Mouse (Mus musculus) lung, postnatal 0 days (tissue): Measurements from ENCODE around the gene Cdc42bpa. TPM values are rescaled to one million over a fixed set of nuclear protein-coding genes. Genes with fewer than 3 reads are reported as not detected.
"Not testable (repeated sequence)": the region's sequence is repeated elsewhere in the genome, so short reads cannot be mapped to it uniquely, and the experiment has no call there.

Experiments used
- ATAC-seq: fragments of 200-750 bp; cut with Nextera tagmentation; 2 replicates; pipeline ENCODE4 v1.8.0; 2017; ENCODE audit warnings: moderate library complexity
- DNase-seq: peaks from one replicate; pipeline ENCODE4 v3.0.0-alpha.2; 2016; ENCODE audit warnings: low spot score
- H3K27ac ChIP-seq: fragments of 300-500 bp; sonication (generic); 2 replicates; pipeline ENCODE4 v1.5.1; 2014; ENCODE audit warnings: antibody characterized with exemption, mild to moderate bottlenecking, low read length, mixed read lengths
- H3K27me3 ChIP-seq: fragments of 300-500 bp; sonication (generic); replicated peaks from 2 replicates; pipeline ENCODE4 v1.6.1; 2014; ENCODE audit warnings: low read length, mixed read lengths; ENCODE audit not compliant: insufficient read depth
- H3K36me3 ChIP-seq: fragments of 300-500 bp; sonication (generic); 2 replicates; pipeline ENCODE4 v1.6.1; 2014; ENCODE audit warnings: low read length, mixed read lengths; ENCODE audit not compliant: insufficient read depth
- H3K4me1 ChIP-seq: fragments of 300-500 bp; sonication (generic); 2 replicates; pipeline ENCODE4 v1.6.1; 2014; ENCODE audit warnings: antibody characterized with exemption, low read depth, low read length, mixed read lengths; ENCODE audit not compliant: insufficient read depth
- H3K4me2 ChIP-seq: fragments of 300-500 bp; sonication (generic); replicated peaks from 2 replicates; pipeline ENCODE4 v1.6.1; 2014; ENCODE audit warnings: low read depth, mild to moderate bottlenecking, low read length, moderate library complexity, mixed read lengths
- H3K4me3 ChIP-seq: fragments of 300-500 bp; sonication (generic); 2 replicates; pipeline ENCODE4 v1.5.1; 2014; ENCODE audit warnings: low read depth, low read length
- H3K9ac ChIP-seq: fragments of 300-500 bp; sonication (generic); replicated peaks from 2 replicates; pipeline ENCODE4 v1.6.1; 2014; ENCODE audit warnings: low read depth, mild to moderate bottlenecking
- H3K9me3 ChIP-seq: fragments of 300-500 bp; sonication (generic); 2 replicates; pipeline ENCODE4 v1.6.1; 2016; ENCODE audit warnings: low read length, mixed read lengths
- CTCF ChIP-seq: IDR thresholded peaks from 2 replicates; pipeline ENCODE4 v1.5.1; 2016; ENCODE audit warnings: antibody characterized with exemption, mild to moderate bottlenecking
- EP300 ChIP-seq: IDR thresholded peaks from 2 replicates; pipeline ENCODE4 v1.6.1; 2016; ENCODE audit warnings: antibody characterized with exemption, mild to moderate bottlenecking, control low read depth
- WGBS: fragments of 180-500 bp; shearing (Covaris S2); extraction: QIAGEN DNeasy Blood & Tissue Kit; methylation state at CpG from one replicate; pipeline ENCODE4 v1.1.7; 2014; 5-methylcytosine and 5-hydroxymethylcytosine counted together
- polyA plus RNA-seq: library from polyadenylated mRNA; unstranded; fragments of >200 nt; fragmentation: Nextera tagmentation; extraction: Ambion mirVana; gene quantifications from 2 replicates; pipeline ENCODE4 v1.2.1, GENCODE M21; 2015

The Cdc42bpa gene
- polyA plus RNA-seq, 1 experiment from 2014 or later, result 17.9 TPM

DNA sequence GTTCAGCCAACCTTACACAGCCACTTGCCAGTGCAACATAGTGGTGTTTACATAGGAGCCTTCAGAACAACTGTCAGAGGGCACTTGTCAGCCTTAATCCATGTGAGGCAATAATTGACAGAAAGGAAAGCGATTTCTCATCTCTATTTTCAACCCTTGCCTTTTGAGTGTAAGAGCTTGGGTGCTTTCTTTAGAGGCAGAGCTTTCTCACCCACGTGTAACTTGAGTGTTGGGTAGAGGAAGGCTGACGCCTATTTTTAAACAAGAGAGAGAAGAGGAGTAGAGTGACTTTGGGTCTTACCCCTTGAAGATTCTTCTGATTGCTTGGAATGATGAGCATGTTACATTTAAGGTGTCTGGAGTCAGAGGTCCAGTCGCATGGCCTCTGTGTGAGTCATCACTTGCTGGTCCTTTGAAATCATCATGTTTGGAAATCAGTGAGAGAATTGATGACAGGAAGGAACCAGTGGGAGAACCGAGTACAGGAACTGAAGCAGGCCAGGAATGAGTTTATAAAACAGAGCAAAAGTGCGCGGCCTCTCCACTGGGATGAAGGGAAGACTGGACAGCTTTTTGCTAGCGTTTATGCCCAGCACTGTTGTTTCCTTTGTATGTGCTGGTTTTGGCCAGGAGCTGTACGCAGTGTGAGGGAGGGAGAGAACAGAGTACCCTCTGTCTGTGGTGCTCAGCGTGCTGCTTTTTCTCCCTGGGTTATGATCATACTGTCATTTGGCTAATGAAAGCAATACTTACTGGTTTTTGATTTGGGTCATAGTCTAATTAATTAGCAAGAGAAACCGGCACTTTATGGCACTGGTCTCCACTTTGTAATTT lies 61.4 kb downstream of the Cdc42bpa start:
- peak; percentile 58 for ATAC-seq
- Histone ChIP-seq H3K4me1 (no peaks in the 10 kb centered on the region), H3K27ac (no peak overlapping the region), H3K9me3 (no peaks in the 10 kb centered on the region), H3K4me2 (no peak overlapping the region), H3K9ac (no peak overlapping the region), H3K36me3 (no peaks in the 10 kb centered on the region), H3K27me3 (no peaks in the 10 kb centered on the region), H3K4me3 (no peak overlapping the region)
- WGBS, result 39% methylated on average over 11 of the region's 11 CpGs
- no peak for TF ChIP-seq CTCF
- TF ChIP-seq EP300, result peak; percentile 22; the same call in 1 of the 2 replicates
- DNase-seq, result peak; percentile 49

DNA sequence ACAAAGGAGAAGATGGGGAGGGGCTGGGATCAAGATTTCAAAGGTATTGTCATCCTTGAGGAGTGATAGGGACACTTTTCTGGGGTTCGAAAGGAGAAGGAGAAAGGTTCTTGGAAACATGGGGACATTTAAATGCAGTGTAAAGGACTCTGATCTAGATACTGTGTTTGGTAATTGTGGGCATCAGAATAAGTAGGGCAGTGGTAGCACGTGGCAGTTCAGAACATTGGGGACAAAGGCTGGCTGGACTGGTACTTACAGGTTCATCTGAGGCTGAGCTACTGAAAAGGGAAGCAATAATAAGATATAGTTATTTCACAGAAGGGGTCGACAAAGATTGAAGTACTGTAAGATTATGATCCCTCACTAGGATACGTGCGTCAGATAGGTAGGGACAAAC lies 63.2 kb downstream of the Cdc42bpa start:
- TF ChIP-seq CTCF (no peak), EP300 (no peak)
- Histone ChIP-seq H3K27ac (no peak overlapping the region), H3K4me3 (no peak overlapping the region), H3K4me2 (no peak overlapping the region), H3K4me1 (no peaks in the 10 kb centered on the region), H3K27me3 (no peaks in the 10 kb centered on the region), H3K36me3 (no peaks in the 10 kb centered on the region), H3K9ac (no peak overlapping the region), H3K9me3 (no peaks in the 10 kb centered on the region)
- WGBS, result 83% methylated on average over 5 of the region's 5 CpGs
- DNase-seq, result no peak
- ATAC-seq, result no peak

DNA sequence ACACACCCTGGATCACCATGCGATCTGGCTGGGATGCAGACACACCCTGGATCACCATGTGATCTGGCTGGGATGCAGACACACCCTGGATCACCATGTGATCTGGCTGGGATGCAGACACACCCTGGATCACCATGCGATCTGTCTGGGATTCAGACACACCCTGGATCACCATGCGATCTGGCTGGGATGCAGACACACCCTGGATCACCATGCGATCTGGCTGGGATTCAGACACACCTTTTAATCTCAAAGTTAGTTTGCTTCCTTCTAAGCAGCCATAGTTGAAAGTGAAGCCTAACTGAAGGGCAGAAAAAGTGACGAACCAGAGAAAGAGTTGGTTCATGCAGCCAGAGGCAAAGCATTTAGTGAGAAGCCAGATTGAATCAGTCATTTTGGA lies 69.6 kb downstream of the Cdc42bpa start:
- H3K27me3 ChIP-seq, H3K4me3 ChIP-seq, ATAC-seq, H3K4me1 ChIP-seq, H3K4me2 ChIP-seq, H3K9ac ChIP-seq, H3K9me3 ChIP-seq, DNase-seq, H3K27ac ChIP-seq, H3K36me3 ChIP-seq: not testable (repeated sequence)
- 89% methylated on average over 5 of the region's 5 CpGs for WGBS

DNA sequence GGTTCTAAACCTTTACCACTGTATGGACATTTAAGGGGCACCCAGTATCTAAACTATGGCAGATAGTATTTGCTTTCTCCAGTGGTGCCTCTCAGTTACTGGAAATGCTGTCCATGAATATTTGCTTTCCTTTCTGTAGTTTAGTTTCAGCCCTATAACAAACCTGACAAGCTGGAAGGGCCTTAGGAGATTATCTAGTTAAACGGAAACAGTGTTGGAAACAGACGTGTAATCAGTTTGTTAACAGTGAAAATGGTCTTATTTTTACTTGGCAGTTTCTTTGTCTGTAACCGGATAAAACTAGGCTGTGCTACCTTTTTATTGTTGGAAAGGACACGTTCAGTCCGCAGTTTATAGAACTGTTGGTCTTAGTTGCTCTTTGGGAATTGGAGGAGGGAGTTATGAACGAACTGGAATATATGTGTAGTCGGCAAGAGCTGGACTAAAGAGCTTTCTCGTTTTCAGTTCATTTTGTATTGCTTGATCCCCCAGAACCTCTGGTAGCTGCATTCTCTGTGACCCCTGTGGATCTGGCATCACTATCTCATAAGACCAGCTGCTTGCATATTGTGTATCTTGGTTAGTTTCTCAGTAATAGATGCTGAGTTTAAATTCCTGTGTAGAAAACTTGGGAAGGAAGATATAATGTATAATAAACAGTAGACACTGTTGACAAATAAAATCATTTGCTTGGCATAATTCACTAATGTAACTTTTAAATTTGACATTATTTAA lies 70.5 kb downstream of the Cdc42bpa start:
- Histone ChIP-seq H3K9me3 (no peaks in the 10 kb centered on the region), H3K4me3 (no peak overlapping the region), H3K4me2 (no peak overlapping the region), H3K36me3 (no peaks in the 10 kb centered on the region), H3K4me1 (no peaks in the 10 kb centered on the region), H3K27me3 (no peaks in the 10 kb centered on the region), H3K27ac (no peak overlapping the region), H3K9ac (no peak overlapping the region)
- 83% methylated on average over 8 of the region's 8 CpGs for WGBS
- TF ChIP-seq CTCF, result no peak
- no peak for DNase-seq
- no peak for ATAC-seq

DNA sequence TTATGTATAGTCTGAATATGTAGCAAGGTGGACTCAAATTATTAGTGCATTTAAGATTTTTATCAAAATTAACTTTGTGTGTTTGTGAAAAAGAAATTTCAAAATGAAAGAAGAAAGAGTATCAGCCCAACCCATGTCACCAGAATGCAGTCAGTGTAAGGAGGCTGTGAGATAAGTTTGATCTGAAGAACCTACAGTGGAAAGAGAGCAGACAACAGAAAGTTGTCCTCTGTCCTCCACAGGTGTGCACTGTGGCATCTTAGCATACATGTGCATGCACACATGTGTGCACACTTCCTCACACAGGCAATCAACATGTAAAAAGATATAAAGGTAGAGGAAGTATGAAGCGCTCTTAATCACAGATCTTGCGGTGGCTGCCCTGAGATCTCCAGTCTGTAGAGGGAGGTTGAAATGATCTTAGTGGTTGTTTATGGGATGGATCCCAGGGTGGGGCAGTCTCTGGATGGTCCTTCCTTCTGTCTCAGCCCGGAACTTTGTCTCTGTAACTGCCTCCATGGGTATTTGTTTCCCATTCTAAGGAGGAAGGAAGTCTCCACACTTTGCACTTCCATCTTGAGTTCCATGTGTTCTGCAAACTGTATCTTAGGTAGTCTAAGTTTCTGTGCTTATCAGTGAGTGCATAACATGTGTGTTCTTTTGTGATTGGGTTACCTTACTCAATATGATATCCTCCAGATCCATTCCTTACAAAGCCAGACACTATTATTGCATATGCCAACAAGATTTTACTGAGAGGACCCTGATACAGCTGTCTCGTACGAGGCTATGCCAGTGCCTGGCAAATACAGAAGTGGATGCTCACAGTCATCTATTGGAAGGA lies 71.7 kb downstream of the Cdc42bpa start:
- Histone ChIP-seq H3K9me3 (no peaks in the 10 kb centered on the region), H3K36me3 (no peaks in the 10 kb centered on the region), H3K27ac (no peak overlapping the region), H3K27me3 (no peaks in the 10 kb centered on the region), H3K9ac (no peak overlapping the region), H3K4me3 (no peak overlapping the region), H3K4me1 (no peaks in the 10 kb centered on the region), H3K4me2 (no peak overlapping the region)
- ATAC-seq (no peak), DNase-seq (no peak)
- no peak for TF ChIP-seq CTCF
- no peak for TF ChIP-seq EP300
- WGBS, result 87% methylated on average over 5 of the region's 5 CpGs

DNA sequence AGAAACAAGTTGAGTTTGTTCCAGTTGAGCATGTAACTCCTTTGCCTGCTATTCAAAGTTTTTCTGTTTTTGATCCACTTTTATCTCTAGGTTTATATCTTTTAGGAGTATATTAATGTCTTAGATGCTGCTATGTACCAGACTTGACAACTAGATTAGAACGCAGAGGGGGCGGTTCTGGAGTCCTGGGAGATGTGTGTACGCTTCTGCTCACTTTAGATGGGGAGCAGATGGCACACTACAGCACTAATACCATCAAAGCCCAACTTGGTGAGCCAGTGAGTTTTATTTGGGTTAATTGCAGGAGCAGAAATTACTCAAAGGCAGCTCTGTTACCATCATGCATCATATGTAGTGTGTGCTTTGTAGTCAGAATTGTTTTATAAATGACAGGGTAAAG lies 77.2 kb downstream of the Cdc42bpa start:
- Histone ChIP-seq H3K36me3 (no peaks in the 10 kb centered on the region), H3K4me2 (no peak overlapping the region), H3K4me3 (no peak overlapping the region), H3K9ac (no peak overlapping the region), H3K4me1 (no peaks in the 10 kb centered on the region), H3K9me3 (no peaks in the 10 kb centered on the region), H3K27me3 (no peaks in the 10 kb centered on the region), H3K27ac (no peak overlapping the region)
- no peak for ATAC-seq
- DNase-seq, result no peak
- WGBS, result 90% methylated on average over 3 of the region's 3 CpGs
- TF ChIP-seq CTCF (no peak), EP300 (no peak)
